Mouse (Mus musculus) liver, embryonic 14.5 days (tissue): ENCODE data around the gene Celf2. TPM values are rescaled to one million over a fixed set of nuclear protein-coding genes. Genes with fewer than 3 reads are reported as not detected.

Source experiments
- ATAC-seq: fragments of 200-750 bp; cut with Nextera tagmentation; 2 replicates; pipeline ENCODE4 v1.8.0; 2017; ENCODE audit warnings: moderate number of reproducible peaks, mild to moderate bottlenecking, moderate library complexity; ENCODE audit not compliant: insufficient read depth
- DNase-seq, 3 experiments: peaks; one replicate each; pipeline ENCODE4 v3.0.0-alpha.2; 2012 to 2013; ENCODE audit warnings: low read depth in 3 of 3, low spot score in 3 of 3
- H3K27ac ChIP-seq: fragments of 300-500 bp; sonication (generic); 2 replicates; pipeline ENCODE4 v1.5.1; 2014; ENCODE audit warnings: moderate library complexity, mild to moderate bottlenecking, control low read depth, inconsistent platforms
- H3K27me3 ChIP-seq: fragments of 300-500 bp; sonication (generic); 2 replicates; pipeline ENCODE4 v1.6.1; 2014; ENCODE audit warnings: mild to moderate bottlenecking, low read length, moderate library complexity; ENCODE audit not compliant: control insufficient read depth, insufficient read depth
- H3K36me3 ChIP-seq: fragments of 300-500 bp; sonication (generic); replicated peaks from 2 replicates; pipeline ENCODE4 v1.6.1; 2014; ENCODE audit warnings: low read depth; ENCODE audit not compliant: control insufficient read depth, insufficient read depth
- H3K4me1 ChIP-seq, 2 experiments: fragments of 200-500 bp in 1 of 2; fragments of 300-500 bp in 1 of 2; sonication (generic) in 1 of 2; replicated peaks; 2 replicates each; pipeline ENCODE4 v1.6.1; 2012 to 2014; ENCODE audit warnings: antibody characterized with exemption in 1 of 2, inconsistent platforms in 1 of 2, low read length in 1 of 2; ENCODE audit not compliant: control insufficient read depth in 2 of 2, insufficient read depth in 2 of 2
- H3K4me2 ChIP-seq: fragments of 300-500 bp; sonication (generic); 2 replicates; pipeline ENCODE4 v1.6.1; 2014; ENCODE audit warnings: low read depth, mild to moderate bottlenecking, control low read depth, moderate library complexity
- H3K4me3 ChIP-seq, 2 experiments: fragments of 200-500 bp in 1 of 2; fragments of 300-500 bp in 1 of 2; sonication (generic) in 1 of 2; 2 replicates each; pipeline ENCODE4 v1.5.1; 2012 to 2014; ENCODE audit warnings: low read depth in 2 of 2, low read length in 2 of 2, mild to moderate bottlenecking in 2 of 2, control low read depth in 1 of 2, inconsistent platforms in 1 of 2, moderate library complexity in 1 of 2; ENCODE audit not compliant: insufficient read depth in 1 of 2
- H3K9ac ChIP-seq: fragments of 300-500 bp; sonication (generic); replicated peaks from 2 replicates; pipeline ENCODE4 v1.6.1; 2014; ENCODE audit warnings: mild to moderate bottlenecking, control low read depth, moderate library complexity
- H3K9me3 ChIP-seq: fragments of 300-500 bp; sonication (generic); 2 replicates; pipeline ENCODE4 v1.6.1; 2016; ENCODE audit warnings: low read length, mixed read lengths; ENCODE audit not compliant: control insufficient read depth
- CTCF ChIP-seq: IDR thresholded peaks from 2 replicates; pipeline ENCODE4 v1.5.1; 2016; ENCODE audit warnings: antibody characterized with exemption, low read depth, control low read depth
- EP300 ChIP-seq: IDR thresholded peaks from 2 replicates; pipeline ENCODE4 v1.6.1; 2016; ENCODE audit warnings: antibody characterized with exemption, low read depth
- whole genome bisulfite sequencing: fragments of 180-500 bp; shearing (Covaris S2); extraction: QIAGEN DNeasy Blood & Tissue Kit; methylation state at CpG from one replicate; pipeline ENCODE4 v1.1.7; 2014; ENCODE audit not compliant: insufficient replicate concordance; 5-methylcytosine and 5-hydroxymethylcytosine counted together
- polyA plus RNA-seq, 2 experiments: library from polyadenylated mRNA; depleted of rRNA in 1 of 2; stranded (reverse) in 1 of 2; unstranded in 1 of 2; fragments of >200 nt; fragmentation: Nextera tagmentation in 1 of 2; extraction: Ambion mirVana in 1 of 2; gene quantifications; 2 replicates each; pipeline versions ENCODE4 v1.2.1 to v1.2.3; 2012 to 2014

The Celf2 gene
- polyA plus RNA-seq, 2 experiments: 3.9 to 7.8 TPM

DNA sequence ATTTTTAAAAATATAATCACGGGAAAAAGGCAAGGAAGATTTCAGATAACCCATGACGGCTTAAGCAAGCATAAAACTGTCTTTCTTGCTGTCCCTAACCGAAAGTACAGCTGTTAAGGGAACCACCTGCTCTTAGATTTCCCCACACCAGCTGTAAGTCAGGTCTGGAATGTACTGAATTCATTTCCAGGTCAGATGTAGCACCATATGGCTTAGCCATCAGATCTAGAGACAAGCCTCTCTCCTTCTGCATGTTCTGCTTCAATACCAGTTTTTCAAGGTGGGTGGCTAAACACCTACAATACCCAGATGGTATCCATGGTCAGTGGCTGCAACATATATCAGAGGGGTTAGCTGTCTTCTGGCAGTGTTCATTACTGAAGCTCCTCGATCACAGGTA, 841.8 kb downstream of the Celf2 start:
- DNase-seq: no peak
- 62% methylated on average over 4 of the region's 4 CpGs for whole genome bisulfite sequencing
- no peak overlapping the region for H3K4me3 ChIP-seq

GRCm38 (mm10) chr2:6659834-6660233, 849.5 kb downstream of the Celf2 start:
- Histone ChIP-seq H3K36me3 (no peaks in the 10 kb centered on the region), H3K9ac (no peak overlapping the region), H3K4me1 (no peaks in the 10 kb centered on the region), H3K27me3 (no peaks in the 10 kb centered on the region), H3K9me3 (no peaks in the 10 kb centered on the region), H3K27ac (no peak overlapping the region), H3K4me2 (no peak overlapping the region), H3K4me3 (no peak overlapping the region)
- ATAC-seq: no peak
- TF ChIP-seq EP300: no peak
- no peak for TF ChIP-seq CTCF
- 53% methylated on average over 4 of the region's 4 CpGs for WGBS
- DNase-seq: no peak

More for the DNA sequence above, 841.8 kb downstream of the Celf2 start:
- Histone ChIP-seq H3K9me3 (no peaks in the 10 kb centered on the region), H3K27ac (no peak overlapping the region), H3K4me2 (no peak overlapping the region), H3K4me1 (no peaks in the 10 kb centered on the region), H3K9ac (no peak overlapping the region), H3K36me3 (no peaks in the 10 kb centered on the region), H3K27me3 (no peaks in the 10 kb centered on the region)
- no peak for ATAC-seq
- no peak for TF ChIP-seq CTCF
- TF ChIP-seq EP300: no peak

GRCm38 (mm10) chr2:6653719-6654118, 855.6 kb downstream of the Celf2 start:
- DNase-seq (no peak), ATAC-seq (no peak)
- TF ChIP-seq EP300: no peak
- no peak for TF ChIP-seq CTCF
- Histone ChIP-seq H3K4me3 (no peak overlapping the region), H3K27me3 (no peaks in the 10 kb centered on the region), H3K9me3 (no peaks in the 10 kb centered on the region), H3K36me3 (no peaks in the 10 kb centered on the region), H3K4me2 (no peak overlapping the region), H3K4me1 (no peaks in the 10 kb centered on the region), H3K9ac (no peak overlapping the region), H3K27ac (no peak overlapping the region)
- WGBS: 64% methylated on average over 6 of the region's 6 CpGs

- H3K9me3 ChIP-seq: no peaks in the 10 kb centered on the region
- H3K27me3 ChIP-seq: no peaks in the 10 kb centered on the region
- no peak overlapping the region for H3K9ac ChIP-seq
- no peak overlapping the region for H3K27ac ChIP-seq
- H3K4me2 ChIP-seq: no peak overlapping the region
- no peaks in the 10 kb centered on the region for H3K4me1 ChIP-seq
- no peaks in the 10 kb centered on the region for H3K36me3 ChIP-seq
- ATAC-seq: no peak
- no peak for DNase-seq
- 47% methylated on average over 1 of the region's 1 CpGs for WGBS
- TF ChIP-seq EP300: no peak
- TF ChIP-seq CTCF: no peak
- H3K4me3 ChIP-seq: no peak overlapping the region
Measured at GRCm38 (mm10) chr2:6651697-6652096, 857.7 kb downstream of the Celf2 start.

GRCm38 (mm10) chr2:6648877-6649276, 860.5 kb downstream of the Celf2 start:
- 66% methylated on average over 6 of the region's 6 CpGs for WGBS

More at GRCm38 (mm10) chr2:6648877-6649276, 860.5 kb downstream of the Celf2 start:
- Histone ChIP-seq H3K27ac (no peak overlapping the region), H3K36me3 (no peaks in the 10 kb centered on the region), H3K4me2 (no peak overlapping the region), H3K9ac (no peak overlapping the region), H3K4me3 (no peak overlapping the region), H3K9me3 (no peaks in the 10 kb centered on the region), H3K27me3 (no peaks in the 10 kb centered on the region), H3K4me1 (no peaks in the 10 kb centered on the region)
- DNase-seq (no peak), ATAC-seq (no peak)
- no peak for TF ChIP-seq EP300
- TF ChIP-seq CTCF: no peak
